In the genomic region with DNA sequence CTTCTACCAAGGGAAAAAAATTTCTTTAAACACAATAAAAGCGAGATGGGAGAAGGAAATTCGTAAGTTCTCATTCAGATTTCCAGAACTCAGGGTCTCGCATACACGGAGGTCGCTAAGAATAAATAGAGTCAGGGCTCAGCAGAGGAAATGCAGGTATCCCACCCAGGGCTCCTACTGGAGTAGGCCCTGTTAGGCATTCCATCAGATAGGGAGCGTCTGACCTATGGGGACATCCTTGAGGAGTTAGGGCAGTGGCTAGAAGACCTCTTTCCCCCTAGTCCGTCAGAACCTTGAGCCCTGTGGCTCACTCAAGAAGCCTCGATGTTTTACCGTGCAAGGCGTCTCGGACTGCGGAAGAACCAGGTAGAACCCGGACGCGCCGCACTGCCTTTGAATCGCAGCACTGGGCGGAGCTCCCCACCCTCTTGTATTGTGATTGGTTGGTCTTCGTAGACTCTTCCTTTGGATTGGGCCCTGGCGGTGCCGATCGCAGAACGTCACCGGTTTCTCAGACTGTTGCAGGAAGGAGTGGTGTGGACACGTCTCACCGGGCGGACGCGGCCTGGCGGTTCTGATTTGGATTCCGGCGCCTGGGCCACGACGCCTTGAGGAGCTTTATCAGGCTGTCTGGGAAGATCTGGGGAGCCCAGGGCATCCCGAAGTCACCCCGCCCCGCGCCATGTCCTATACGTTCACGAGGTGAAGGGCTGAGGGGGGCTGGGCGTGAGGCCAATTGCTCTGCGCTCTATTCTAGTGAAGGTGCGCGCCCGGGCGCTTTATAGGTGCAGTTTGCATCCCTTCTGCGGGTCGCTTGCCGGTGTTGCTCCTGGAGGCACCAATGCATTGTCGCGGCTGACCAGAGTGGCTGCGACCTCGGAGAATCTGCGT, we compare ENCODE assay signal across 8 mouse cellular contexts. TPM values are rescaled to one million over a fixed set of nuclear protein-coding genes. Genes with fewer than 3 reads are reported as not detected.
DNase-seq lines count a peak whose midpoint lies in the region; ATAC-seq and TF ChIP-seq lines count a peak whose summit lies in the region.

Gene Hltf, plus strand, starts transcription at position 506 of the 891 bp plus-strand sequence.

- TF ChIP-seq POLR2A in bone marrow macrophage, adult 2 months (IDR thresholded peaks at IDR 0.05; ENCODE audit: borderline replicate concordance, low read depth, low read length): no peak
- peak; percentile 54 for TF ChIP-seq POLR2A in embryonic fibroblast, embryonic 13.5 days (IDR thresholded peaks at IDR 0.05; ENCODE audit: low read depth, low read length)

- peak within 1 kb of the TSS; percentile 100 for H3K4me3 ChIP-seq in bone marrow macrophage, adult 2 months (ENCODE audit: insufficient read depth, low read length)
- H3K4me3 ChIP-seq in embryonic fibroblast, embryonic 13.5 days (ENCODE audit: insufficient read depth, low read length): peak within 1 kb of the TSS; percentile 82
- H3K4me3 ChIP-seq in kidney, embryonic 14.5 days (ENCODE audit: low read length): peak within 1 kb of the TSS; percentile 67
- peak within 1 kb of the TSS; percentile 84 for H3K4me3 ChIP-seq in limb, embryonic 15.5 days

- no peak for TF ChIP-seq CTCF in bone marrow macrophage, adult 2 months (IDR thresholded peaks at IDR 0.05; ENCODE audit: low read depth, low read length)
- TF ChIP-seq CTCF in embryonic fibroblast, embryonic 13.5 days (IDR thresholded peaks at IDR 0.05; ENCODE audit: borderline replicate concordance, insufficient read depth, low read length): no peak

- under 1% methylated on average over 49 of the region's 54 CpGs for WGBS in kidney, embryonic 14.5 days
- WGBS in limb, embryonic 15.5 days: under 1% methylated on average over 48 of the region's 54 CpGs

- ATAC-seq in kidney, embryonic 14.5 days (ENCODE audit: low FRiP score, low TSS enrichment): peak; percentile 100
- ATAC-seq in limb, embryonic 15.5 days (ENCODE audit: insufficient number of reproducible peaks, low FRiP score, low TSS enrichment, low read depth): peak; percentile 100

- H3K9ac ChIP-seq in kidney, embryonic 14.5 days (ENCODE audit: low read depth, low read length): peak within 1 kb of the TSS; percentile 72
- H3K9ac ChIP-seq in limb, embryonic 15.5 days: peak within 1 kb of the TSS; percentile 62

- H3K9me3 ChIP-seq in kidney, embryonic 14.5 days (ENCODE audit: control insufficient read depth, low read length): no peaks in the 10 kb centered on the region
- H3K9me3 ChIP-seq in limb, embryonic 15.5 days: no peaks in the 10 kb centered on the region

- H3K27ac ChIP-seq in bone marrow macrophage, adult 2 months (ENCODE audit: insufficient read depth, low read depth, low read length): peak within 1 kb of the TSS; percentile 30; the same call in 1 of the 2 replicates
- no peak within 1 kb of the TSS for H3K27ac ChIP-seq in embryonic fibroblast, embryonic 13.5 days (ENCODE audit: insufficient read depth, low read length)
- no peak within 1 kb of the TSS for H3K27ac ChIP-seq in kidney, embryonic 14.5 days (ENCODE audit: low read depth, low read length)
- H3K27ac ChIP-seq in limb, embryonic 15.5 days: peak within 1 kb of the TSS; percentile 82

- peaks cover 3% of the 10 kb centered on the region; the same call in 1 of the 2 replicates for H3K36me3 ChIP-seq in kidney, embryonic 14.5 days (ENCODE audit: control insufficient read depth, insufficient read depth, low read length)
- H3K36me3 ChIP-seq in limb, embryonic 15.5 days: peaks cover 5% of the 10 kb centered on the region; the same call in 1 of the 2 replicates

- H3K4me1 ChIP-seq in bone marrow macrophage, adult 2 months (ENCODE audit: control insufficient read depth, insufficient read depth, low read length): peaks cover 10% of the 10 kb centered on the region
- no peaks in the 10 kb centered on the region; the same call in 1 of the 2 replicates for H3K4me1 ChIP-seq in embryonic fibroblast, embryonic 13.5 days (ENCODE audit: control insufficient read depth, insufficient read depth, low read length)
- H3K4me1 ChIP-seq in kidney, embryonic 14.5 days (ENCODE audit: control insufficient read depth, insufficient read depth, low read length): 0 out of 2 replicates have a peak, but pooled peaks cover 3% of the 10 kb centered on the region
- peaks cover 3% of the 10 kb centered on the region; the same call in 1 of the 2 replicates for H3K4me1 ChIP-seq in limb, embryonic 15.5 days

- DNase-seq in A20 (ENCODE audit: low read depth, low spot score): peak; percentile 97
- DNase-seq in heart, adult 9 months (ENCODE audit: low spot score in 2 of 2): peak; percentile 97 to 98
- peak; percentile 79 to 87 for DNase-seq in monocyte, adult 2 months (ENCODE audit: low read depth in 1 of 2, low spot score in 2 of 2)
- peak; percentile 93 to 95 for DNase-seq in spleen, postnatal 36 days (ENCODE audit: low spot score in 2 of 2)

- H3K4me2 ChIP-seq in kidney, embryonic 14.5 days (replicated peaks; ENCODE audit: low read depth, low read length): peak within 1 kb of the TSS; percentile 58
- peak within 1 kb of the TSS; percentile 53 for H3K4me2 ChIP-seq in limb, embryonic 15.5 days

- H3K27me3 ChIP-seq in kidney, embryonic 14.5 days (ENCODE audit: control insufficient read depth, insufficient read depth, low read length): no peaks in the 10 kb centered on the region
- H3K27me3 ChIP-seq in limb, embryonic 15.5 days: no peaks in the 10 kb centered on the region

RNA-seq across cellular contexts. Expression of gene Hltf, which starts in this region (rescaled TPM):
- polyA plus RNA-seq in bone marrow macrophage, adult 2 months (2012; ENCODE audit: insufficient read depth, insufficient read length, missing spikeins): 43.6 and 47.7 TPM in 2 replicates
- polyA plus RNA-seq in embryonic fibroblast, embryonic 13.5 days (2011; ENCODE audit: insufficient read length, low read depth, missing spikeins): 22.2 and 22.8 TPM in 2 replicates
- 20.0 and 22.7 TPM in 2 replicates for polyA plus RNA-seq in kidney, embryonic 14.5 days (2014; fragmentation: Nextera tagmentation; extraction: Ambion mirVana)
- polyA plus RNA-seq in limb, embryonic 15.5 days (2015; fragmentation: Nextera tagmentation; extraction: Ambion mirVana): 14.7 and 19.6 TPM in 2 replicates

Comparison
In these comparisons a context has a peak if more than half of its experiments do, and no peak if none do; other contexts are left out.
1. H3K27ac ChIP-seq: peak in bone marrow macrophage, adult 2 months (single experiment) and limb, embryonic 15.5 days (single experiment); none in embryonic fibroblast, embryonic 13.5 days (single experiment) and kidney, embryonic 14.5 days (single experiment).
2. Peak in every context shown above with its lines, with median percentiles within 50 percentile points of each other: DNase-seq and H3K4me3 ChIP-seq.